Mouse (Mus musculus) hindbrain, postnatal 0 days (tissue): Measurements from ENCODE around the gene Wdr91. TPM values are rescaled to one million over a fixed set of nuclear protein-coding genes. Genes with fewer than 3 reads are reported as not detected.

ENCODE experiments used
- ATAC-seq: fragments of 200-750 bp; cut with Nextera tagmentation; 2 replicates; pipeline ENCODE4 v1.8.0; 2017; ENCODE audit warnings: mild to moderate bottlenecking, moderate TSS enrichment, moderate library complexity
- DNase-seq: peaks from one replicate; pipeline ENCODE4 v3.0.0-alpha.2; 2015; ENCODE audit warnings: low spot score
- H3K27ac ChIP-seq: fragments of 300-500 bp; sonication (generic); 2 replicates; pipeline ENCODE4 v1.5.1; 2014; ENCODE audit warnings: mild to moderate bottlenecking
- H3K27me3 ChIP-seq: fragments of 300-500 bp; sonication (generic); 2 replicates; pipeline ENCODE4 v1.6.1; 2014; ENCODE audit warnings: low read length, mixed read lengths; ENCODE audit not compliant: insufficient read depth
- H3K36me3 ChIP-seq: fragments of 300-500 bp; sonication (generic); 2 replicates; pipeline ENCODE4 v1.6.1; 2014; ENCODE audit warnings: low read length, mixed read lengths; ENCODE audit not compliant: insufficient read depth
- H3K4me1 ChIP-seq: fragments of 300-500 bp; sonication (generic); 2 replicates; pipeline ENCODE4 v1.6.1; 2014; ENCODE audit warnings: antibody characterized with exemption, low read length, mixed read lengths; ENCODE audit not compliant: insufficient read depth
- H3K4me2 ChIP-seq: fragments of 300-500 bp; sonication (generic); 2 replicates; pipeline ENCODE4 v1.6.1; 2014; ENCODE audit warnings: low read depth, mild to moderate bottlenecking, low read length, moderate library complexity, mixed read lengths
- H3K4me3 ChIP-seq: fragments of 300-500 bp; sonication (generic); 2 replicates; pipeline ENCODE4 v1.5.1; 2014; ENCODE audit warnings: low read length
- H3K9ac ChIP-seq: fragments of 300-500 bp; sonication (generic); replicated peaks from 2 replicates; pipeline ENCODE4 v1.6.1; 2014; ENCODE audit warnings: mild to moderate bottlenecking, low read length, moderate library complexity, mixed read lengths
- H3K9me3 ChIP-seq: fragments of 300-500 bp; sonication (generic); 2 replicates; pipeline ENCODE4 v1.6.1; 2016; ENCODE audit warnings: low read length, mixed read lengths
- CTCF ChIP-seq: IDR thresholded peaks from 2 replicates; pipeline ENCODE4 v1.5.1; 2016; ENCODE audit warnings: antibody characterized with exemption, control low read depth, low read depth
- WGBS: fragments of 180-500 bp; shearing (Covaris S2); extraction: QIAGEN DNeasy Blood & Tissue Kit; methylation state at CpG from one replicate; pipeline ENCODE4 v1.1.7; 2014; 5-methylcytosine and 5-hydroxymethylcytosine counted together
- polyA plus RNA-seq: library from polyadenylated mRNA; unstranded; fragments of >200 nt; fragmentation: Nextera tagmentation; extraction: Ambion mirVana; gene quantifications from 2 replicates; pipeline ENCODE4 v1.2.1, GENCODE M21; 2015
- total RNA-seq: library from RNA; depleted of rRNA; stranded (reverse); fragments of >200 nt; gene quantifications from 2 replicates; pipeline ENCODE4 v1.2.3, GENCODE M21; 2014; rRNA removed

Wdr91 gene
- total and polyA plus RNA-seq, 2 experiments from 2014 or later: 17.9 to 52.7 TPM

DNA sequence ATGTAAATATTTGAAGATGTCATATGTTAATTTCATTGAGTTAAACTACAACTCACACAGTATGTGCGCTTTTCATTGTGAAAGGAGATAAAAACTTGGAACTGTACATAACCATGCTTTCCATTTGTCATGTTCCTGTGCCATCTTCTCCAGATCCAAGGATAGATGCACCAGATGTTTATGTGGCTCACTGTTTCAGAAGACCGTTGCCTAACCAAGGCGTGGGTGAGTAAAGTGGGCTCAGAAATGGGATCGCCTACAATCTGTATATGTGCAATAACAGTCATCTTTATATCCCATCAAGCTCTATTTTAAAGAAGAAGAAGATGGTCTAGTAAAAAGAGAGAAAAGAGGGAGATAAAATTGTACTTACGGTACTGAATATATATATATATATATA, 78.3 kb downstream of the Wdr91 start:
- no peak for TF ChIP-seq CTCF
- H3K27me3 ChIP-seq: no peaks in the 10 kb centered on the region
- no peak for DNase-seq
- no peaks in the 10 kb centered on the region for H3K36me3 ChIP-seq
- H3K9ac ChIP-seq: no peak overlapping the region
- no peaks in the 10 kb centered on the region for H3K9me3 ChIP-seq
- ATAC-seq: no peak
- no peak overlapping the region for H3K27ac ChIP-seq
- H3K4me2 ChIP-seq: no peak overlapping the region
- H3K4me3 ChIP-seq: no peak overlapping the region
- H3K4me1 ChIP-seq: no peaks in the 10 kb centered on the region
- 95% methylated on average over 5 of the region's 5 CpGs for WGBS

Other genes with a start within 250 kb of the Wdr91 start
- 12.3 and 13.2 TPM in 2 replicates for gene Agbl3, start 130.4 kb downstream of the Wdr91 start, total RNA-seq
- gene Agbl3, start 130.4 kb downstream of the Wdr91 start, polyA plus RNA-seq: 21.5 and 24.0 TPM in 2 replicates
- 1.3 and 1.7 TPM in 2 replicates for gene Tmem140, start 47.7 kb downstream of the Wdr91 start, total RNA-seq
- 0.72 and 0.79 TPM in 2 replicates for gene Tmem140, start 47.7 kb downstream of the Wdr91 start, polyA plus RNA-seq
- gene Cyren, start 32.8 kb downstream of the Wdr91 start, total RNA-seq: 3.6 and 4.3 TPM in 2 replicates
- gene Cyren, start 32.8 kb downstream of the Wdr91 start, polyA plus RNA-seq: 4.9 and 5.2 TPM in 2 replicates
- not detected in 2 replicates for gene Stra8, start 9.3 kb upstream of the Wdr91 start, total RNA-seq
- gene Stra8, start 9.3 kb upstream of the Wdr91 start, polyA plus RNA-seq: not detected in 2 replicates
- 1.8 and 2.6 TPM in 2 replicates for gene Slc23a4, start 77.5 kb upstream of the Wdr91 start, total RNA-seq
- gene Slc23a4, start 77.5 kb upstream of the Wdr91 start, polyA plus RNA-seq: 0.67 and 0.68 TPM in 2 replicates
- gene Cnot4, start 222.8 kb upstream of the Wdr91 start, total RNA-seq: 21.2 and 21.4 TPM in 2 replicates
- 23.5 and 24.7 TPM in 2 replicates for gene Cnot4, start 222.8 kb upstream of the Wdr91 start, polyA plus RNA-seq